Mouse (Mus musculus) heart, postnatal 10 days (tissue): ENCODE results near the gene Hist1h2bb. TPM values are rescaled to one million over a fixed set of nuclear protein-coding genes. Genes with fewer than 3 reads are reported as not detected.
A peak's percentile ranks its signal among the peaks of the same experiment; 100 is the strongest.
"Not testable (repeated sequence)": the region's sequence is repeated elsewhere in the genome, so short reads cannot be mapped to it uniquely, and the experiment has no call there.

Experiments
- DNase-seq, 2 experiments: peaks; one replicate each; pipeline ENCODE4 v3.0.0; 2021
- intact Hi-C: fragments of 180-260 bp; cut with DNase I; formaldehyde crosslinking; loops from one replicate; pipeline ENCODE4 v1.15.1; 2025
- total RNA-seq, 2 experiments: library from RNA; stranded (reverse); gene quantifications; 2 replicates each; pipeline ENCODE4 v1.2.3; 2021

Hist1h2bb gene
- 100 to 1,000 TPM; 105 to 106 TPM for total RNA-seq

GRCm38 (mm10) chr13:23746201-23747080 is at the start of gene Hist1h2bb:
TSS of gene Hist1h2bb (plus strand) at chr13:23746734.
- peak; percentile 82 for DNase-seq
- intact Hi-C loops: loop anchor here (5.0 to 10.0 kb wide), 3 partner anchors 212 to 1922 kb away; partner anchors contain the start of genes Hist1h2af, Hist1h2ag, Hist1h2bj and Hist1h3g

GRCm38 (mm10) chr13:23697491-23698299 is 48.8 kb upstream of the Hist1h2bb start:
- intact Hi-C loops: loop anchor here (1.0 to 5.0 kb wide), 5 partner anchors 12 to 1645 kb away; partner anchors contain the start of gene Hist1h1e
- peak; percentile 64 to 83 for DNase-seq

GRCm38 (mm10) chr13:23698300-23698693 is 48.2 kb upstream of the Hist1h2bb start, which contains the start of gene Hist1h4c:
TSS of gene Hist1h4c (minus strand) at chr13:23698454.
- intact Hi-C loops: loop anchor here (2.0 to 5.0 kb wide), 3 partner anchors 75 to 1646 kb away; partner anchors contain the start of gene Hist1h1e
- peak; percentile 99 to 100 for DNase-seq

GRCm38 (mm10) chr13:23698996-23699395 is 47.5 kb upstream of the Hist1h2bb start:
- intact Hi-C loops: loop anchor here (2.0 to 5.0 kb wide), 3 partner anchors 76 to 1647 kb away; partner anchors contain the start of gene Hist1h1e
- DNase-seq: no peak

GRCm38 (mm10) chr13:23699767-23700166 is 46.8 kb upstream of the Hist1h2bb start:
- intact Hi-C loops: loop anchor here (2.0 to 5.0 kb wide), 3 partner anchors 77 to 1647 kb away; partner anchors contain the start of gene Hist1h1e
- DNase-seq: no peak

- intact Hi-C loops: loop anchor here (1.0 kb wide), 1 partner anchor 31 kb away; no protein-coding TSS in a partner anchor
- DNase-seq: peak; percentile 82 to 88
These were observed 45.6 kb upstream of the Hist1h2bb start for GRCm38 (mm10) chr13:23700786-23701520.

GRCm38 (mm10) chr13:23702220-23702619 is 44.3 kb upstream of the Hist1h2bb start:
- DNase-seq: no peak
- intact Hi-C loops: no loop called here

- DNase-seq, intact Hi-C loops: not testable (repeated sequence)
These were observed 43.7 kb upstream of the Hist1h2bb start for GRCm38 (mm10) chr13:23702801-23703200.

GRCm38 (mm10) chr13:23705751-23706356 is 40.7 kb upstream of the Hist1h2bb start:
- no peak for DNase-seq
- intact Hi-C loops: no loop called here

- intact Hi-C loops: no loop called here
These were observed 39.8 kb upstream of the Hist1h2bb start for GRCm38 (mm10) chr13:23706771-23707170.

GRCm38 (mm10) chr13:23708041-23708440 is 38.5 kb upstream of the Hist1h2bb start:
- intact Hi-C loops: no loop called here
- DNase-seq: no peak

More at GRCm38 (mm10) chr13:23706771-23707170, 39.8 kb upstream of the Hist1h2bb start:
- no peak for DNase-seq

- no peak for DNase-seq
- intact Hi-C loops: no loop called here
These were observed 37.9 kb upstream of the Hist1h2bb start for GRCm38 (mm10) chr13:23708654-23709053.

GRCm38 (mm10) chr13:23709714-23710373 is 36.7 kb upstream of the Hist1h2bb start:
- peak in 1 of 2 experiments; percentile 43 for DNase-seq
- intact Hi-C loops: no loop called here

GRCm38 (mm10) chr13:23710374-23711089 is 36.0 kb upstream of the Hist1h2bb start, which contains the start of gene Hfe:
TSS of gene Hfe (minus strand) at chr13:23710854.
- intact Hi-C loops: no loop called here
- peak; percentile 65 to 67 for DNase-seq

GRCm38 (mm10) chr13:23716261-23717042 is 30.1 kb upstream of the Hist1h2bb start:
- intact Hi-C loops: no loop called here
- DNase-seq: no peak

GRCm38 (mm10) chr13:23717176-23717575 is 29.4 kb upstream of the Hist1h2bb start:
- intact Hi-C loops: no loop called here

GRCm38 (mm10) chr13:23717593-23718245 is 28.8 kb upstream of the Hist1h2bb start:
- intact Hi-C loops, DNase-seq: not testable (repeated sequence)

More at GRCm38 (mm10) chr13:23717176-23717575, 29.4 kb upstream of the Hist1h2bb start:
- DNase-seq: no peak
